Mouse (Mus musculus) lung, adult 2 months (tissue): ENCODE results near the gene Lama2.

Experiments used
- CTCF ChIP-seq: fragments of 200-500 bp; IDR thresholded peaks from 2 replicates; pipeline ENCODE4 v1.5.1; 2011; ENCODE audit warnings: mild to moderate bottlenecking, low read length, control low read depth; ENCODE audit not compliant: insufficient read depth
- POLR2A ChIP-seq: fragments of 200-500 bp; IDR thresholded peaks from 2 replicates; pipeline ENCODE4 v1.6.1; 2011; ENCODE audit warnings: low read depth, mild to moderate bottlenecking, control low read depth, low read length, borderline replicate concordance; ENCODE audit errors: extremely low read depth

- TF ChIP-seq POLR2A = no peak
- TF ChIP-seq CTCF = no peak
Observed at GRCm38 (mm10) chr10:27207320-27207719, 412.2 kb downstream of the Lama2 start.
